ENCODE assay signal across 24 mouse cellular contexts in genomic region chr6:108695844-108696821, GRCm38 (mm10). TPM values are rescaled to one million over a fixed set of nuclear protein-coding genes. Genes with fewer than 3 reads are reported as not detected.
DNase-seq lines count a peak whose midpoint lies in the region; ATAC-seq and TF ChIP-seq lines count a peak whose summit lies in the region.
"Had no signal": no experiment of that assay in that cellular context is flagged by ENCODE, and none has a peak within 500 bp of the region (broad histone marks: within the 10 kb centered on the region; RNA-seq: fewer than 3 reads in every experiment).

No protein-coding gene starts in this region.

- DNase-seq in lung, adult 18-20 months = peak; percentile 62 to 68
- no peak for DNase-seq in lung, adult 2 months
- peak; percentile 37 to 67 for DNase-seq in spleen, postnatal 4 days (ENCODE audit: low spot score in 2 of 2)
- no peak for DNase-seq in right cerebral cortex, postnatal 10 days (ENCODE audit: low spot score in 2 of 2)
- no peak for DNase-seq in stomach, postnatal 0 days (ENCODE audit: low spot score)
- no peak for DNase-seq in thymus, postnatal 10 days (ENCODE audit: low spot score in 2 of 2)
- DNase-seq: adrenal gland, adult 8-10 months; cerebellum, adult 9-10 months; embryo, embryonic 11 days; heart, postnatal 10 days; layer of hippocampus, adult 9-11 months; retina, postnatal 1 day; thymus, postnatal 25 days had no signal

- no peak for TF ChIP-seq POLR2A in lung, adult 2 months (IDR thresholded peaks at IDR 0.05; ENCODE audit: borderline replicate concordance, extremely low read depth, low read depth, low read length)

- no peaks in the 10 kb centered on the region for H3K9me3 ChIP-seq in stomach, postnatal 0 days (ENCODE audit: control insufficient read depth, low read length)
- H3K9me3 ChIP-seq: forebrain, embryonic 13.5 days; hindbrain, embryonic 15.5 days; limb, embryonic 10.5 days; liver, embryonic 12.5 days; stomach, embryonic 15.5 days had no signal

- no peak for TF ChIP-seq EP300 in stomach, postnatal 0 days (optimal IDR thresholded peaks at IDR 0.05)

- H3K36me3 ChIP-seq in stomach, postnatal 0 days (ENCODE audit: control insufficient read depth, insufficient read depth, low read length) = no peaks in the 10 kb centered on the region
- H3K36me3 ChIP-seq: hindbrain, embryonic 15.5 days; limb, embryonic 10.5 days; liver, embryonic 12.5 days; stomach, embryonic 15.5 days had no signal

- no peak overlapping the region for H3K4me2 ChIP-seq in stomach, postnatal 0 days (replicated peaks; ENCODE audit: low read depth)
- H3K4me2 ChIP-seq: forebrain, embryonic 13.5 days; hindbrain, embryonic 15.5 days; liver, embryonic 12.5 days; stomach, embryonic 15.5 days had no signal

- no peak for TF ChIP-seq CTCF in lung, adult 2 months (IDR thresholded peaks at IDR 0.05; ENCODE audit: insufficient read depth, low read length)
- TF ChIP-seq CTCF in stomach, postnatal 0 days (IDR thresholded peaks at IDR 0.05; ENCODE audit: low read depth) = no peak

- no peaks in the 10 kb centered on the region for H3K27me3 ChIP-seq in stomach, postnatal 0 days (ENCODE audit: control insufficient read depth, insufficient read depth, low read length)
- H3K27me3 ChIP-seq: hindbrain, embryonic 15.5 days; stomach, embryonic 15.5 days had no signal

- no peak overlapping the region for H3K27ac ChIP-seq in stomach, postnatal 0 days (replicated peaks)
- H3K27ac ChIP-seq: forebrain, embryonic 13.5 days; heart, adult 2 months; hindbrain, embryonic 15.5 days; kidney, postnatal 0 days; limb, embryonic 10.5 days; liver, embryonic 12.5 days; macrophage; stomach, embryonic 15.5 days had no signal

- peak; percentile 70 for ATAC-seq in common myeloid progenitor, adult 5-6 weeks (replicated peaks; ENCODE audit: low read depth, poor library complexity, severe bottlenecking)
- peak; percentile 62 for ATAC-seq in megakaryocyte progenitor cell, adult 5-6 weeks (replicated peaks; ENCODE audit: poor library complexity)
- ATAC-seq in stomach, postnatal 0 days (ENCODE audit: low FRiP score, low TSS enrichment) = no peak
- ATAC-seq: forebrain, embryonic 13.5 days; intestine, postnatal 0 days had no signal

- H3K4me3 ChIP-seq in lung, adult 2 months (replicated peaks; ENCODE audit: extremely low read depth, low read depth, low read length) = no peak overlapping the region
- H3K4me3 ChIP-seq in stomach, postnatal 0 days (ENCODE audit: low read depth, low read length) = no peak overlapping the region
- H3K4me3 ChIP-seq: forebrain, embryonic 13.5 days; heart, adult 2 months; hindbrain, embryonic 15.5 days; limb, embryonic 10.5 days; liver, embryonic 12.5 days; stomach, embryonic 15.5 days had no signal

- H3K4me1 ChIP-seq in lung, adult 2 months (ENCODE audit: control insufficient read depth, insufficient read depth, low read length) = peaks cover 3% of the 10 kb centered on the region; the same call in 1 of the 2 replicates
- H3K4me1 ChIP-seq in stomach, postnatal 0 days (replicated peaks; ENCODE audit: control insufficient read depth, insufficient read depth) = no peaks in the 10 kb centered on the region
- H3K4me1 ChIP-seq: stomach, embryonic 15.5 days had no signal

- no peak overlapping the region for H3K9ac ChIP-seq in stomach, postnatal 0 days (ENCODE audit: low read length)
- H3K9ac ChIP-seq: forebrain, embryonic 13.5 days; hindbrain, embryonic 15.5 days; liver, embryonic 12.5 days; stomach, embryonic 15.5 days had no signal

- 74% methylated on average over 11 of the region's 11 CpGs for WGBS in lung, adult 2 months
- WGBS in stomach, postnatal 0 days = 83% methylated on average over 11 of the region's 11 CpGs

RNA-seq across cellular contexts. Expression of gene Bhlhe40, which starts 35.7 kb away (rescaled TPM):
- 14.6 and 14.9 TPM in 2 replicates for polyA plus RNA-seq in lung, adult 2 months (2012; rRNA removed)
- total RNA-seq in common myeloid progenitor, adult 5-6 weeks (2017) = 4.3 and 4.6 TPM in 2 replicates
- 3.4 and 3.5 TPM in 2 replicates for total RNA-seq in megakaryocyte progenitor cell, adult 5-6 weeks (2015)
- 2.9 and 4.1 TPM in 2 replicates for total RNA-seq in megakaryocyte progenitor cell, adult 5-6 weeks (2017)
- polyA plus RNA-seq in stomach, postnatal 0 days (2015; fragmentation: Nextera tagmentation; extraction: Ambion mirVana) = 24.8 and 28.7 TPM in 2 replicates

Comparison
In these comparisons a context has a peak if more than half of its experiments do, and no peak if none do; other contexts are left out.
1. DNase-seq: peak in lung, adult 18-20 months (2 of 2) and spleen, postnatal 4 days (2 of 2); none in lung, adult 2 months (single experiment), right cerebral cortex, postnatal 10 days (0 of 2), stomach, postnatal 0 days (single experiment) and thymus, postnatal 10 days (0 of 2).